Mouse (Mus musculus): ENCODE measurements around the gene Sgcd. TPM values are rescaled to one million over a fixed set of nuclear protein-coding genes. Genes with fewer than 3 reads are reported as not detected.

The Sgcd gene
- polyA plus RNA-seq, 1 experiment = 0.18 TPM

- H3K4me1 ChIP-seq (ENCODE audit: control insufficient read depth, insufficient read depth, insufficient read length, low read length) = no peaks in the 10 kb centered on the region
- 73% methylated on average over 8 of the region's 8 CpGs for WGBS
- no peaks in the 10 kb centered on the region for H3K36me3 ChIP-seq (ENCODE audit: control insufficient read depth, insufficient read depth, low read length)
- TF ChIP-seq CTCF (IDR thresholded peaks at IDR 0.05; ENCODE audit: extremely low read depth, insufficient read length, insufficient replicate concordance, low read depth, low read length) (no peak), POLR2A (IDR thresholded peaks at IDR 0.05; ENCODE audit: low read depth, low read length) (no peak)
- H3K4me3 ChIP-seq (ENCODE audit: low read depth, low read length) = no peak overlapping the region
- H3K27me3 ChIP-seq (ENCODE audit: control insufficient read depth, insufficient read depth, low read length) = no peaks in the 10 kb centered on the region
- H3K27ac ChIP-seq (ENCODE audit: insufficient read depth, low read depth, low read length) = no peak overlapping the region
Observed at GRCm38 (mm10) chr11:47704930-47705787, 283.6 kb downstream of the Sgcd start.

- Histone ChIP-seq H3K4me3 (ENCODE audit: low read depth, low read length) (no peak overlapping the region), H3K36me3 (ENCODE audit: control insufficient read depth, insufficient read depth, low read length) (no peaks in the 10 kb centered on the region), H3K27me3 (ENCODE audit: control insufficient read depth, insufficient read depth, low read length) (no peaks in the 10 kb centered on the region), H3K4me1 (ENCODE audit: control insufficient read depth, insufficient read depth, insufficient read length, low read length) (no peaks in the 10 kb centered on the region), H3K27ac (ENCODE audit: insufficient read depth, low read depth, low read length) (no peak overlapping the region)
- WGBS = 83% methylated on average over 1 of the region's 1 CpGs
- no peak for TF ChIP-seq CTCF (IDR thresholded peaks at IDR 0.05; ENCODE audit: extremely low read depth, insufficient read length, insufficient replicate concordance, low read depth, low read length)
- TF ChIP-seq POLR2A (IDR thresholded peaks at IDR 0.05; ENCODE audit: low read depth, low read length) = no peak
Observed at GRCm38 (mm10) chr11:47695611-47696010, 293.2 kb downstream of the Sgcd start.

- no peaks in the 10 kb centered on the region for H3K4me1 ChIP-seq (ENCODE audit: control insufficient read depth, insufficient read depth, insufficient read length, low read length)
- no peaks in the 10 kb centered on the region for H3K36me3 ChIP-seq (ENCODE audit: control insufficient read depth, insufficient read depth, low read length)
- no peaks in the 10 kb centered on the region for H3K27me3 ChIP-seq (ENCODE audit: control insufficient read depth, insufficient read depth, low read length)
- no peak overlapping the region for H3K27ac ChIP-seq (ENCODE audit: insufficient read depth, low read depth, low read length)
- 7% methylated on average over 1 of the region's 1 CpGs for WGBS
- no peak overlapping the region for H3K4me3 ChIP-seq (ENCODE audit: low read depth, low read length)
- no peak for TF ChIP-seq POLR2A (IDR thresholded peaks at IDR 0.05; ENCODE audit: low read depth, low read length)
- TF ChIP-seq CTCF (IDR thresholded peaks at IDR 0.05; ENCODE audit: extremely low read depth, insufficient read length, insufficient replicate concordance, low read depth, low read length) = peak; percentile 42; the same call in 1 of the 2 replicates
Observed at GRCm38 (mm10) chr11:47658135-47658534, 330.6 kb downstream of the Sgcd start.

- H3K4me3 ChIP-seq (ENCODE audit: low read depth, low read length) = no peak overlapping the region
- no peaks in the 10 kb centered on the region for H3K36me3 ChIP-seq (ENCODE audit: control insufficient read depth, insufficient read depth, low read length)
- H3K27ac ChIP-seq (ENCODE audit: insufficient read depth, low read depth, low read length) = no peak overlapping the region
- H3K4me1 ChIP-seq (ENCODE audit: control insufficient read depth, insufficient read depth, insufficient read length, low read length) = no peaks in the 10 kb centered on the region
- H3K27me3 ChIP-seq (ENCODE audit: control insufficient read depth, insufficient read depth, low read length) = no peaks in the 10 kb centered on the region
- TF ChIP-seq CTCF (IDR thresholded peaks at IDR 0.05; ENCODE audit: extremely low read depth, insufficient read length, insufficient replicate concordance, low read depth, low read length) = no peak
- no peak for TF ChIP-seq POLR2A (IDR thresholded peaks at IDR 0.05; ENCODE audit: low read depth, low read length)
Observed at GRCm38 (mm10) chr11:47645911-47646310, 342.9 kb downstream of the Sgcd start.

- H3K27me3 ChIP-seq (ENCODE audit: control insufficient read depth, insufficient read depth, low read length) = no peaks in the 10 kb centered on the region
- H3K36me3 ChIP-seq (ENCODE audit: control insufficient read depth, insufficient read depth, low read length) = no peaks in the 10 kb centered on the region
- no peak overlapping the region for H3K4me3 ChIP-seq (ENCODE audit: low read depth, low read length)
- no peak for TF ChIP-seq POLR2A (IDR thresholded peaks at IDR 0.05; ENCODE audit: low read depth, low read length)
- TF ChIP-seq CTCF (IDR thresholded peaks at IDR 0.05; ENCODE audit: extremely low read depth, insufficient read length, insufficient replicate concordance, low read depth, low read length) = no peak
- 52% methylated on average over 2 of the region's 2 CpGs for WGBS
- no peaks in the 10 kb centered on the region for H3K4me1 ChIP-seq (ENCODE audit: control insufficient read depth, insufficient read depth, insufficient read length, low read length)
- no peak overlapping the region for H3K27ac ChIP-seq (ENCODE audit: insufficient read depth, low read depth, low read length)
Observed at GRCm38 (mm10) chr11:47641567-47642259, 347.1 kb downstream of the Sgcd start.

- 24% methylated on average over 1 of the region's 1 CpGs for WGBS
- Histone ChIP-seq H3K4me3 (ENCODE audit: low read depth, low read length) (no peak overlapping the region), H3K27me3 (ENCODE audit: control insufficient read depth, insufficient read depth, low read length) (no peaks in the 10 kb centered on the region), H3K36me3 (ENCODE audit: control insufficient read depth, insufficient read depth, low read length) (no peaks in the 10 kb centered on the region), H3K27ac (ENCODE audit: insufficient read depth, low read depth, low read length) (no peak overlapping the region), H3K4me1 (ENCODE audit: control insufficient read depth, insufficient read depth, insufficient read length, low read length) (no peaks in the 10 kb centered on the region)
- no peak for TF ChIP-seq CTCF (IDR thresholded peaks at IDR 0.05; ENCODE audit: extremely low read depth, insufficient read length, insufficient replicate concordance, low read depth, low read length)
- TF ChIP-seq POLR2A (IDR thresholded peaks at IDR 0.05; ENCODE audit: low read depth, low read length) = no peak
Observed at GRCm38 (mm10) chr11:47640556-47640955, 348.2 kb downstream of the Sgcd start.

- no peak overlapping the region for H3K27ac ChIP-seq (ENCODE audit: insufficient read depth, low read depth, low read length)
- H3K4me3 ChIP-seq (ENCODE audit: low read depth, low read length) = no peak overlapping the region
- 85% methylated on average over 2 of the region's 2 CpGs for WGBS
- no peaks in the 10 kb centered on the region for H3K36me3 ChIP-seq (ENCODE audit: control insufficient read depth, insufficient read depth, low read length)
- TF ChIP-seq POLR2A (IDR thresholded peaks at IDR 0.05; ENCODE audit: low read depth, low read length) (no peak), CTCF (IDR thresholded peaks at IDR 0.05; ENCODE audit: extremely low read depth, insufficient read length, insufficient replicate concordance, low read depth, low read length) (no peak)
- no peaks in the 10 kb centered on the region for H3K4me1 ChIP-seq (ENCODE audit: control insufficient read depth, insufficient read depth, insufficient read length, low read length)
- no peaks in the 10 kb centered on the region for H3K27me3 ChIP-seq (ENCODE audit: control insufficient read depth, insufficient read depth, low read length)
Observed at GRCm38 (mm10) chr11:47630186-47630585, 358.6 kb downstream of the Sgcd start.

All from small intestine, adult 2 months (tissue).